Mouse (Mus musculus) thymus, postnatal 10 days (tissue): ENCODE results near the gene Plekha5.
A peak's percentile ranks its signal among the peaks of the same experiment; 100 is the strongest.
"Not testable (repeated sequence)": the region's sequence is repeated elsewhere in the genome, so short reads cannot be mapped to it uniquely, and the experiment has no call there.

Experiments
- DNase-seq, 2 experiments: peaks; one replicate each; pipeline ENCODE4 v3.0.0; 2021; ENCODE audit warnings: low spot score in 2 of 2

Plekha5 gene

DNA sequence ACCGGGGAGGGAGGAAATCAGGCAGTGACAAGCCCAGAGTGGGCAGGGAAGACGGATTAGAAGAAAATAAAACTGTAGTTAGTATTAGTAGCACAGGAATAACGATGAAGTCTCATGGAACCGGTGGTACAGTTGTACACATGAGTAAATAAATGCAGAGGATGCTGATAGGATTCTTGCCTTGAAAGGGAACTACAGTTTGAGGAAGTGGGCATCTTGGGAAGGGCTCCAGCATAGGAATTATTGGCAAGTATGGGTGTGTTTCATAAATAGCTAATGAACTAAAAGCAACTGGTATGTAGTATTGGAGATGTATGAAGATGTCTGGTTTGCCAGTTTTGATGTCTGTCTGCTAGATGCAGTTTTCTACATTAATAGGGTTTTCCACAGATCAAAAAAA, 99.7 kb downstream of the Plekha5 start:
- DNase-seq, result no peak

DNA sequence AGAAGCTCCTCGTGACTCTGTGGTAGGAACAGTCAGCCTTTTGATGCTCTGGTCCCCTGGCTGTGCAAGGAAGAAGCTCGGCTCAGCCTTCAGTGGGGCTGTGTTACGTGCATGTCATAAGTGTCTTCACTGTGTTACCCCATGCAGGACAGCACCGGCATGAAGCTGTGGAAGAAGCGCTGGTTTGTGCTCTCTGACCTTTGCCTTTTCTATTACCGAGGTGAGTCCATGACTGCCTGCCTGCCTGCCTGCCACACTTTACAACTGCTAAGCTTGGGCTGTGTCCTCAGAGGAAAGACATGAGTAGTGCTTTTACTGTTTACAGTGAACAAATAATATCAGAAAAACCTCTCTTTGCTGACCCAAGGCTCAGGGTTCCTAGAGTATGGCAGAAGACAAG, 104.6 kb downstream of the Plekha5 start:
- DNase-seq, result no peak

DNA sequence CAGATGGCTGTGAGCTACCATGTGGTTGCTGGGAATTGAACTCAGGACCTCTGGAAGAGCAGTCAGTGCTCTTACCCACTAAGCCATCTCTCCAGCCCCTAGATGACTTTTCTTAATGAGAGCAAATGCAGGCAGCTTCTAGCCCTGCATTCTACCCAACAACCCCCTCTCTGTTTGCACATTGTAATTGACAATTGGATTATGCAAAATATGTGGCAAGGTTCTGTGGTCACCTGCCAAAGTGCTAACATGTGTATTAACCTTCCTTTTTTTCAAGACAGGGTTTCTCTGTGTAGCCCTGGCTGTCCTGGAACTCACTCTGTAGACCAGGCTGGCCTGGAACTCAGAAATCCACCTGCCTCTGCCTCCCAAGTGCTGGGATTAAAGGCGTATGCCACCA, 109.0 kb downstream of the Plekha5 start:
- DNase-seq, result not testable (repeated sequence)

DNA sequence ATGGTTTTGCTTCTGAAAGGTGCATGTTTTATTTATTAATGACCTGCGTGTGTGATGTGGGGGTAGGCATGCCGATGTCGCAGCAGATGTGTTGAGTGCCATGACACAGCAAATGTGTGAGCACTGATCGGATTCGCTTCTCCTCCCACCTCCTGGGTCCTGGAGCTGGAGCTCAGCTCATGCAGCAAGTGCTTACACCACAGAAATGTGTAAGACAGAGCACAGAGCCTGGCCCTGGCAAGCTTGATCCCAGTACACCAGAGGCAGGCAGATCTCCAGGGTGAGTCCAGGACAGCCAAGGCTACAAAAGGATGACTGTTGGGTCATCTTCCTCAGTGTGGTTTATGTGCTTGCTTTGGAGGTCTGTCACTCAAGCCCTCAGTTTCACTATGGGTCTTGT, 109.8 kb downstream of the Plekha5 start:
- DNase-seq, result no peak

DNA sequence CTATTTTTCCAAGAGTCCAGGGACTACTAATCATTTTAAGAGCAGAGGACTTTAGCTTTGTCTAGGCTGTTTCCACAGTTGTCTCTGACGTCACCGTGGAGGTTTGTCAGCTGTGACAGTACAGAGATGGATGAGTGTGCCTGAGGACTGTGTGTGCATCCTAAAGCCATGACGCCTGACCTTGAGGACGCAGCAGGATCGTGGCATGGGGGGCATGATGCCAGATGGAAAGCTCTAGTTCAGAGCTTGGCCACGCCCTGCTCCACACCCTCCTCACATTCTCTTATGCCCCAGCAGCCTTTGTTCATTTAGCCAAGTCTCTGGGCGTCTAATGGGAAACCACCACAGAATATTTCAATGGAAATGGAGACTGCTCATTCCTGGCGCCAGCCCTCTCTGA, 111.7 kb downstream of the Plekha5 start:
- DNase-seq, result no peak

DNA sequence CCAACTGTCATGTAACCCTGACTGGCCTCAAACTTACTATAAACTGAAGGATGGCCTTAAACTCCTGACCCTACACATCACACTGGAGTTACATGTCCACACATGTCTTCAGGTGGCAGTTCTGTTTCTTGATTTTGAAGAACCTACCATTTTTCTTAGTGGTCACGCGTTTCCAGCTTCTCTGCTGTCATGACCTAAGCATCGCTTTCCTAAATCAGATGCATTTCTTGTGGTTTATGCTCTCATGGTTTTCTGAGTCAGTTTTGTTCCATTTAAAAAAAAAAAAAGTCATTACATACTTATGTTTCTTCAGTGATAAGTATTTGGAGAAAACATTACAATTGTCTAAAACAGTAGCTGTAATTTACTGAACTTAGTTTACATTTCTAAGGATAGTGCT, 118.1 kb downstream of the Plekha5 start:
- DNase-seq, result no peak

DNA sequence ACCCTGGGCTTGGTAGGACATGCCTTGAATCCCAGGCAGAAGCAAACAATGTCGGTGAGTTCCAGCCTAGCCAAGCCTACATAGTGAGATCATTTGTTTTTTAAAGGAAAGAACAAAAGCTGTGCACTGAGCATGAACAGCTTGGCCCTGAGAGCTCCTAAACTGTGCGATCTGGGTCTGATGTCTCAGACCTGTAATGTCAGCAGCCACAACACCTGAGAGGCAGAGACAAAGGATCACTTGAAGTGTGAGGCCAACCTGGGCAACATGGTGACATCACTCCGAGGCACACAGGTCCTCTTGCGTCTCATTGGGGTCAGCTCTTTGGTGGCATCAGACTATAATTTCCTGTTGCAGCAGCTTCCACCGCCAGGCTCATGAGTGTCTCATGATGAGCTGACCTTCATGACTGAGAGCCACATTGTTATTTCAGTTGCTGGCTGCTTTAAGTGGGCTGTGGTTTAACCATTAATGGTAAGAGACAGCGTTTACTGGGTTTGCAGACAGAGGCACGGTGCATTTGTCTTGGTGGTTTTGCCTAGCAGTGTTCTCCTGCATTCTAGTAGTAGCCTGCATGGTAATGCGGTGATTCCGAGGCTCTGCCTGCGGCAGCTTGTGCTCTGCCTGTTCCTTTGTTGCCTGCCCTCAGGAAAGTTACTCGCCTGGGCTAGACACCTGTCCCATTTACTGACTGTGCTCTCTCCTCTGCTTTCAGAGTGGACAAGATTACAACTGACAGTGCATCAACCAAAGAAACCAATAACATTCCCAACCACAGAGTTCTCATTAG, 119.3 kb downstream of the Plekha5 start:
- no peak for DNase-seq

DNA sequence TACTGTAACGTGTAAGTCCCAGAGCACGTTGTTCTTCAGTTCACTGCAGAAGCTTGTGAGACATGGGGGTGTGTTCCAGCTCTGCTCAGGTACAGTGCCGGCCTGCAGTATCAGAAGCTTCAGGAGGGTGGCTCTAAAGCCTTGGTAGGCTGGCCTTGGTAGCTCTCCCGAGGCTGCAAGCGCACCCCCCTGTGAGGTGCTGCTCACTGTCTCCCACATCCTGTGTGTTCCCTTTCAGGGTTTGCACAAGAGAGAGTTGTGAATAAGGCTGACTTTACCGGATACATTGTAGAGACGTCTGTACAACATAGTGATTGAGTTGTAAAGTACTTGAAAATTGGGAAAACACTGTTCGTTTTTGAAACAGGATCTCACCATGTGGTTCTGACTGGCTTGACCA, 122.2 kb downstream of the Plekha5 start:
- peak; percentile 38 to 39 for DNase-seq

DNA sequence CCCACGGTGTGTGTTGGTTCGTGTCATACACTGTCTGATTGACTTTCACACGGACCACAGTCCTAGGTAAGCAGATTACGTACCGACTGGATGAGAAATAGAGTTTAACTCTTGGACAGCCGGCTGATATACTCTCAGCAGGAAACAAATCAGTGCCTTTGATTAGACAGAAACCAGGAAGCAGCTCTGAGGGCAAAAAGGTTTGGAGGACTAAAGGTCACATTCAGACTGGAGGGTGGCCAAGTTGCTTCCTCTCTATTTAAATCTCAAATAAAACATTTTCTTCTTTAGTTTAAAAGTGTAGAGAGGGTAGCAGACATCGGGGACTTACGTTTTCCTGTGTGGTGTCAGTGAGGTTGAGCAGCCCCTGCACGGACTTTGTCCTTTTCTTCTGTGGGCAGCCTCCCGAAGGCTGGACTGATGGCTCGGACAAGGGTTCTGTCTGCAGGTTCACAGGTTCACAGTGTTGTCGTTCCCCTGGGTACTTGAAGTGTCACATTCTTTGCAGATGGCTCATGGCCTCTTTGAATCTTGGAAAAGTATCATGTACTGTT, 122.9 kb downstream of the Plekha5 start:
- no peak for DNase-seq

DNA sequence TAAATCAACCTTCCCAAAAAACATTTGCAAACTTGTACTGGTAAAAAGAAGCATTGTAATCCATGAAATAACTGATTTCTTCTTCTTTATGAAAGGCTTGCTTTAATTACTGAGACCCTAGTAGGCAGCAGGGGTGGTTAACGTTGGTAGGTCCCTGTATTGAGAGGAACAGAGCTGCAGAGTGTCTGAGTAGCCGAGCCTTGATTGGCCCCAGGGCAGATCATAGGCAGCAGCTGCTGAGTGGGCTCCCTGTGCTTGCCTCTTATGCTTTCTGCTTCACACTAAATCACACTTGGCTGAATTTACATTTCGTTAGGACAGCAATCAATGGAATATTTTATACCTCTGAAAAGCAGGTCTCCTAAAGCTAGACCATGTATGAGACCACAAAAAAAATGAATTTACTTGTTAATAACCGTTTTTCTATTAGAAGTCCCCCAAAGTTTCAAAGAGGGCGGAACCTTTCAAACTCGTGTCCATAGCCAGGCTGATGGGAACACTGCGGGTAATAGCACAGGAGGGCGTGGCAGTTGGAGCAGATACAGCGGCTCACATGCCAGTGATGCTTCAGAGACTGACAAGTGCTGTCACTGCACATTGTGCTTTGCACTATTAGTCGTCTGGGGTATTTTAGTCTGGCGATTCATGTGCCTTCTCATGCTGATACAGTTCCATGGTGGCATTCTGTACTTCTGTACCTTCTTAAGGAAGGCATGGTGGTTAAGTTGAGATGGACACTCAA, 123.5 kb downstream of the Plekha5 start:
- DNase-seq, result no peak

DNA sequence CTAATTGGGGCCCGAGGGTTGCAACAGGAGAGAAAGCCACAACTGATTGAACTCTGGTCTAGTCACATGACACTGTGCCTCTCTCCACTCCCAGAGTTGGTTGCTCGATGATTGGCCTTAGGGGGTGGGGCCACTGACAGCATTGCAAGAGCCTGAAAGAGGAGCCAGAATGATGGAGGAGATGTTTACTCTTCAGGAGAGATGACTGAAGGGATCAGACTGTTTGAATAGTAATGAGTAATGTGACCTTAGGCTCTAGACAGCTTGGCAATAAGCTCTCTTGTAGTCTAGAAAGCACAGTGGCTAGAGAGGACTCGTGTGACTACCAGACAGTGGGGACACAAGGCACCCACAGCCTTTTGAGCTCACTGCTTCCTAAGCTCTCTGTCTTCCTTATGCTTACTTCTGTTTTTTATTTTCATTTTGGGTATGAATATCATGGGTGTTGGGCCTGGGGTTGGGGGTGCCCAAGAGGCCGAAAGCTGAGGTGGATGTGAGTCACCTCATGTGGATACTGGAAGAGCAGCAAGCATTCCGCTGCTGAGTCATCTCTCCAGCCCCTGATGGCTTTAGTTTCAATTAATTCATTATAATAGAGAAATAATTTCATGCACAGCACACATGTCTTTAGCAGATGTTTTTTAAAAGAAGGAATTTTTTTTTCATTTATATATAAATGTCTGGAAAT, 124.4 kb downstream of the Plekha5 start:
- no peak for DNase-seq

DNA sequence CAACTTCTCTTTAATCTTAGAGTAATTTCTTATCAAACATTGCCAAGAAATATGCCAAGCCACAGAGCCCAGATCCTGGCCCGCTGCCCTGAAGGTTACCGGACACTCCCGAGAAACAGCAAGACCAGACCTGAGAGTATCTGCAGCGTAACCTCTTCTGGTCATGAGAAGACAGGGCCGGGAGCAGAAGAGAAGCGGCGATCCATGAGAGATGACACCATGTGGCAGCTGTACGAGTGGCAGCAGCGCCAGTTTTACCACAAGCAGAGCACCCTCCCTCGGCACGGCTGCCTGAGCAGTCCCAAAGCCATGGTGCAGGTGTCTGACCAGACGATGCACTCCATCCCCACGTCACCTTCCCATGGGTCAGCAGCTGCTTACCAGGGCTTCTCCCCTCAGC, 126.9 kb downstream of the Plekha5 start:
- peak in 1 of 2 experiments; percentile 10 for DNase-seq

DNA sequence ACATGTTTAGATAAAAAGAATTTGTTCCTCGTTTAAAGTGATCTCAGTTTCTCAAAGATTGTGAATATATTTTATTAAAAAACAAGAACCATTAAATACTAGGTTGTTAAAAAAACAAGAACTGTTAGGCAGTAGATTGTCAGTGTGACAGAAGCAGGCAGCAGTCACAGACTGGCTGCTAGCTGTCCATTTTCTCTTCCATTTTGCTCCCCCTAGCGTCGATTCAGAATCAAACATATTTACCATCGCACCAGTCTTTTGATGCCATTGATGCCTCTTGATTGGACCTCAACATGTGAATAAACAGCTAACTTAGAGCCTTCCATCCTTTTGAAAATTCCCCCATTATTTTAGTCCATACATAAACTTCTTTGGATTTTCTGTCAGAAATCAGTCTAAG, 130.4 kb downstream of the Plekha5 start:
- peak in 1 of 2 experiments; percentile 28 for DNase-seq

DNA sequence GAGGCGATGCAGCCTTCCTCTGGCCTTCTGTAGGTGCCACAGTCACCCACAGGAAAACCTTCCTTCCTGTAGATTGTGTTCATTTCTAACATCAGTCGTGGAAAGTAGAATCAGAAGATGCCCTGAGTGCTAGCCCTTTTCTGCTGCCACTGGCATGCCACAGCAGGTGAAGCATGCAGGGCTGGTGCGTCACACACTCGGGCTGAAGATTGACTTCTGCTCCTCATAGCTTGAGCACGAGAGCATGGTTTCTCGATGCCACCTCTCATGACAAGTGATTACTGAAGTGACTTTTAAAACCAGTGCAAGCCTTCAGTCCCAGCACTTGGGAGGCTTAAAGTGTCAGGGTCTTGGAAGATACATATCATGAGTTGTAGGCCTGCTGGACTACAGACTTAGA, 135.6 kb downstream of the Plekha5 start:
- no peak for DNase-seq

DNA sequence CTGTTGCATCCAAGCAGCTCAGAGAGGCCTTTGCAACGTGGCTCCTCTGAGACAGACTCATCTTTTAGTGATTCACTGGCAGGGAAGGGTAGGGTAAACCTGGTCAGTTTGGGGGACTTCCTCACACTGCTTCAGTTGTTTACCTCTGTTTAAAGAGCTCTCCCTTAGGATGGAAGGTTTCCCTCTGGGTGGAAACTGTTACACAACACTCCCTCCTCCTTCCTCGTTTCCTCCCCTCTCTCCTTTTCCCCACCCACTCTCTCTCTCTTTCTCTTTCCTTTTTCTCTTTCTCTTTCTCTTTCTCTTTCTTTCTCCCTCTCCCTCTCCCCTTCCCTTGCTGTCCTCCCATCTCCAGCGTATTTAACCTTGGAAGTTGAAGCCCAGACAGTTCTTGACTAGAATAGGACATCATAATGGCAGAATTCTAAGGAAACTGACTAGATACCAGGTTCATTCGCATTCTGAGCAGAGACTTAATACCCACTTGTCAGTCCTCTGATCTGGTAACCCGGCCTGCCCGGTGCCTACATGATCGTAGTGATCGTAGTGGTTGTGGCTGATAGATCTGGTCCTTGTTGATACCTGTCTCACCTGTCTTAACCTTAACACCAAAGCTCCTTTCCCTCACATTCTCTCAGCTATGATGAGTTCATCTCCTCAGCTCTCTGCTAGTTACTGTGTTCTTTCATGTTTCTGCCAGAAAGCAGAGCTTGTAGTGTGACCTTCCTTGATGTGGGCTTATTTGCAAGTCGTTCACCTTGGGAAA, 137.5 kb downstream of the Plekha5 start:
- DNase-seq, result no peak

DNA sequence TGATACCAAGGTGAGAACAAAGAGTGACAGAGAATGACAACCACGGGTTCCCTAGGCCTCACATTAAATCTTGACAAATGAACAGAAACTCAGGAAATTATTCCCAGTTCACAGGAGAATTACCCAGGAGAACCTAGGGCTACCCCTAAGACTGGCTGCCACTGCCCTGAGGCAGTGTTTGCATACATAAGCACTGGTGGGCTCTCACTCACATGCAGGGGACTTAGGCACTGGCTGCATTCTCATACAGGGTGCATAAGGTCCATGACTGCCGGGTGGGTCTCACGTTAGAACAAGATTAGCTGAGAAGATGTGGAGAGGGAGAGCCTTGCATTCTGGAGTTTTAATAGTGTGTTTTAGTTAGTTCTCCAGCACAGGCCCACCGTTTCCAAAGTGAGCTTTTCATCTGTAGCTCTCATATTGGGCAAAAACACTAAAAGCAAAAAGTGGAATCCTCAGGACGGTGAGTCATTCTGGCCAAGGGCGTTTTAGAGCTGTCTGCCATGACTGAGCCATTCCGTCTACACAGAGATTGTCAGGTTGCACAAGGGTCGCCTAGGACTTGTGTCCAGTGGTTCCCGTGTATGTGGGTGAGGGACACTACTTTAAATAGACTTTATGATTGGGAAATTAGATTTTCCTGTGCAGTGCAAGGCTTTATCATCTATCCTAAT, 138.2 kb downstream of the Plekha5 start:
- DNase-seq, result no peak

DNA sequence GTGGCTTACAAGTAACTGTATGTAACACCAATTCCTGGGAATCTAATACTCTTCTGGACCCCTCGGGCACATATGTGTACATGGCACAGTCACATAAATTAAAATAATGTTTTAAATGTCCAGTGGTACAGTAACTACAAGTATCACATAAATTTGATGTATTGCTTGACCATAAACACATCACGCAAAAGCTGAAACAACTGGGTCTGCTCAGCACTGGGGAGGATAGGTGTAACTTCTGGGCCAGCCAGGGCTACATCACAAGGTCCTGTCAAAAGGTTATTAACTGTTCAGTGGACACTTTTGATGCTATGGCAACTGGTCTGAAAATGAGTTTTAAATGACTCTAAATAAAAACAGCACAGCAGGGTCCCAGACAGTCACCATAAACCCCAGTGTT, 143.3 kb downstream of the Plekha5 start:
- no peak for DNase-seq

DNA sequence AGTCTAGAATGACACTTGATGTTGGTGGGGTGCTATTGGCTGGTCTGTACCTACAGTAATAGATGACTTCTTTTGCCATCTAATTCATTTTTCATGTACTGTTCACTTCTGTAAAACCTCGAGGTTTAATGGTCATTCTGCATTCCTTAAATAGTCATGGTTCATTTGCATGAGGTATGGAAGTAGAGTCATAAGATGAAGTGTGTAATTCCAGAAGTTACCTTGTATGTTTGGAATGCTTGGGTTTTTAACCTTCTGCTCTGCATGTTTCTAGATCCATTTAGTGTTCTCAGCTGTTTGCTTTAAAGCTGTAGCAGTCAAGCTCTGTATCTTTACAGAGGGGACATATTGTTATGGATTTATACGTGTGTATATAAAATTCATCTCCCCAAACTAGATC, 144.0 kb downstream of the Plekha5 start:
- DNase-seq, result no peak

DNA sequence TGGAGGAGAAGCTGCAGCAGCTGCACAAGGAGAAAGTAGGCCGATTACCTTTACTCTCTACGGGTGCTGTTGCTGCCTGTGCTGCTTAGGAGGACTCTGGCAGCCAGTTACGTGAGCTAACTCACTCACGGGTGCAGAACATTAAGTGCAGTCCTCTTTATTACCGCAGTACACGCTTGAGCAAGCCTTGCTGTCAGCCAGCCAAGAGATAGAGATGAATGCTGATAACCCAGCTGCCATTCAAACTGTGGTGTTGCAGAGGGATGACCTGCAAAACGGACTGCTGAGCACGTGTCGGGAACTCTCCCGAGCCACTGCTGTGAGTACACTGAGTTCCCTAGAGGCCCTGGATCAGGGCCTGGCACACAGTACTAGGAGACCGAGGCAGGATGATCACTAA, 146.3 kb downstream of the Plekha5 start:
- no peak for DNase-seq

DNA sequence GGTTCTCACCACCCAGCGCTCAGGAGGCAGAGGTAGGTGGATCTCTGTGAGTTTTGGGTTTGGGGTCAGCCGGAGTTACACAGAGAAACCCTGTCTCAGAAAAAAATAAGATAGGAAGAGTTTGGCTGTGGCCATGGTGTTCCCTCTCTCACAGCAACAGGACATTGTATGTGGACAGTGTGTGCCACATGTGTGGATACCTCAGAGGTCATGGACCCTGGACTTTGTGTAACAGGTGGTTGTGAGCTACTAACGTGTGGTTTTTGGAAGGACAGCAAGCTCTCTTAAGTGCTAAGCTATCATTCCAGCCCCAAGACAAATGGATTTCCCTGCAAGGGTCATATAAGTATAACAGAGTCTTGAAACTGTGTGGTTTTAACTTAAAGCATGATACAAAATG, 151.1 kb downstream of the Plekha5 start:
- no peak for DNase-seq

DNA sequence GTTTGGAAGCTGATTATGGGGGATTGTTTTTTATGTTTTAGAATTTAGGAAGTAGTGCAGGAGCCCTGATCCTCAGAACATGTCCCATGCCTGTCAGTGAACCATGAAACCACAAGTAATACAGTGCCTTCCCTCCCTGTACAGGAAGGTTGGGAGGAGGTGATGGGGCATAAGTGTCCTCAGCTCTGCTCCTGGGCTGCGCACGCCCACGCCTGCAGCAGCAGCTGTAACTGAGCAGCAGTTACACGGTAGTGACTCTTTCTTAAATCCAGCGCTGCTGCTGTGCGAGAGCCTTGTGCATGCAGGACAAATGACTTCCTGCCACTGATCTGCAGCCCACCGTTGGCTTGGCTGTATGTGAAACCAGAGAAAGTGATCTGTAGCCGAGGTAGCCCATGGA, 152.3 kb downstream of the Plekha5 start:
- no peak for DNase-seq
